Mouse (Mus musculus) bone marrow, adult 2 months (tissue): Measurements from ENCODE around the gene Prr15l.

ENCODE experiments used
- CTCF ChIP-seq: fragments of 200-500 bp; IDR thresholded peaks from 2 replicates; pipeline ENCODE4 v1.5.1; 2011; ENCODE audit warnings: low read length, control low read depth; ENCODE audit not compliant: control insufficient read depth, insufficient read depth
- POLR2A ChIP-seq: fragments of 200-500 bp; IDR thresholded peaks from 2 replicates; pipeline ENCODE4 v1.6.1; 2011; ENCODE audit warnings: low read depth, mild to moderate bottlenecking, control low read depth, low read length, borderline replicate concordance; ENCODE audit not compliant: control insufficient read depth

DNA sequence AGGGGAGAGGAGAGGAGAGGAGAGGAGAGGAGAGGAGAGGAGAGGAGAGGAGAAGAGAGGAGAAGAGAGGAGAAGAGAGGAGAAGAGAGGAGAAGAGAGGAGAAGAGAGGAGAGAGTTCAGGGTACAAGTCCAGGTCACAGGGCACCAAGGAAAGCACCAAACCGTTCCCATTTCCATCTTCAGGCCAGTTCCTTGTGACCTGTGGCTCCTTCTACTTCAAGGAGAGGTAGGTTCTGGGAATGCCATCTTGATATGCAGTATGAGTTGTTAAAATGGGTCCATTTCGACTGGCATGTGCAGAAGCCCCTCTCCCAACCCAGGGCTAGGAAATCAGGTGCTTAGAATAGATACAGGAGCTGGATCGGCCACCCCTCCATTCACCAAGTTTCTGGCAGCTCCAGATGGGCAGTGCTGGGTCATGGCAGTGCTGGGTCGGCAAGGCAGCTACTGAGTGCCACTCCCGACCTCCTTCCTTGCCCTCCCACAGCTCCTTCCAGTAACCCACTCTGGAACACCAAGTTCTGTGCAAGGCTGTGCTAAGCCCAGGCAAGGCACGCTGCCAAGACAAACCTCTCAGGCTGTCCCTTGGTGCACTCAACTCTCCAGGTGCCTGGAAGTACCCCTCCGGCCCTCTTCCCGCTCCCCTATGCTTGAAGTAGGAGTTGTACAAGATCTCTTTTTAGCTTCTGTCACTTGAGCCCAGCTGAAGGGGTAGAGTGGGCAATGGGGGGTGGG, 3.6 kb downstream of the Prr15l start:
- no peak for TF ChIP-seq CTCF
- TF ChIP-seq POLR2A = no peak
